Mouse (Mus musculus): ENCODE results near the gene Hoxb5. TPM values are rescaled to one million over a fixed set of nuclear protein-coding genes. Genes with fewer than 3 reads are reported as not detected.

The Hoxb5 gene
- polyA plus RNA-seq, 1 experiment: not detected

- no peak overlapping the region for H3ac ChIP-seq (ENCODE audit: control insufficient read depth, insufficient read length)
- no peaks in the 10 kb centered on the region for H3K36me3 ChIP-seq (ENCODE audit: control insufficient read depth, insufficient read depth)
- H3K27me3 ChIP-seq (ENCODE audit: control insufficient read depth, insufficient read depth, insufficient read length): peaks cover 85% of the 10 kb centered on the region
- TF ChIP-seq REST (IDR thresholded peaks at IDR 0.05; ENCODE audit: insufficient read depth, insufficient read length) (no peak), E2F4 (IDR thresholded peaks at IDR 0.05; ENCODE audit: insufficient read depth) (no peak), SRF (IDR thresholded peaks at IDR 0.05; ENCODE audit: control insufficient read depth, insufficient read length, low read depth) (no peak)
- no peak overlapping the region for H3K4me3 ChIP-seq
- peak overlapping the region; percentile 40 for H3K4me2 ChIP-seq (ENCODE audit: low read depth)
- H3K79me2 ChIP-seq (ENCODE audit: control insufficient read depth, insufficient read depth): no peaks in the 10 kb centered on the region
Observed at GRCm38 (mm10) chr11:96269869-96270268, 33.3 kb upstream of the Hoxb5 start.

- no peak within 1 kb of the TSS for H3K4me3 ChIP-seq
- H3K36me3 ChIP-seq (ENCODE audit: control insufficient read depth, insufficient read depth): no peaks in the 10 kb centered on the region
- H3K79me2 ChIP-seq (ENCODE audit: control insufficient read depth, insufficient read depth): no peaks in the 10 kb centered on the region
- H3ac ChIP-seq (ENCODE audit: control insufficient read depth, insufficient read length): no peak within 1 kb of the TSS
- peak within 1 kb of the TSS; percentile 55 for H3K4me2 ChIP-seq (ENCODE audit: low read depth)
- peaks cover 85% of the 10 kb centered on the region for H3K27me3 ChIP-seq (ENCODE audit: control insufficient read depth, insufficient read depth, insufficient read length)
- TF ChIP-seq MYOG (IDR thresholded peaks at IDR 0.05; ENCODE audit: control insufficient read depth in 1 of 3, insufficient read depth in 1 of 3, insufficient read length in 2 of 3, low read depth in 2 of 3) (no peak), CEBPB (IDR thresholded peaks at IDR 0.05; ENCODE audit: insufficient read depth, poor library complexity, severe bottlenecking) (0 out of 2 replicates have a peak, but pooled peaks have one; percentile 12)
Observed at GRCm38 (mm10) chr11:96270996-96271540, 32.1 kb upstream of the Hoxb5 start, which contains the start of gene Hoxb9. Gene Hoxb9, plus strand, starts transcription at chr11:96271457.

GRCm38 (mm10) chr11:96271541-96272011 lies 31.6 kb upstream of the Hoxb5 start:
- H3K79me2 ChIP-seq (ENCODE audit: control insufficient read depth, insufficient read depth): no peaks in the 10 kb centered on the region
- H3ac ChIP-seq (ENCODE audit: control insufficient read depth, insufficient read length): no peak overlapping the region
- peak overlapping the region; percentile 55 for H3K4me2 ChIP-seq (ENCODE audit: low read depth)
- no peak overlapping the region for H3K4me3 ChIP-seq
- no peaks in the 10 kb centered on the region for H3K36me3 ChIP-seq (ENCODE audit: control insufficient read depth, insufficient read depth)
- H3K27me3 ChIP-seq (ENCODE audit: control insufficient read depth, insufficient read depth, insufficient read length): peaks cover 85% of the 10 kb centered on the region
- TF ChIP-seq SRF (IDR thresholded peaks at IDR 0.05; ENCODE audit: control insufficient read depth, insufficient read length, low read depth) (no peak), TCF12 (IDR thresholded peaks at IDR 0.05; ENCODE audit: insufficient read depth, poor library complexity, severe bottlenecking) (no peak)

- H3K79me2 ChIP-seq (ENCODE audit: control insufficient read depth, insufficient read depth): no peaks in the 10 kb centered on the region
- H3K4me2 ChIP-seq (ENCODE audit: low read depth): peak overlapping the region; percentile 55
- H3K36me3 ChIP-seq (ENCODE audit: control insufficient read depth, insufficient read depth): no peaks in the 10 kb centered on the region
- no peak overlapping the region for H3ac ChIP-seq (ENCODE audit: control insufficient read depth, insufficient read length)
- H3K4me3 ChIP-seq: no peak overlapping the region
- peaks cover 85% of the 10 kb centered on the region for H3K27me3 ChIP-seq (ENCODE audit: control insufficient read depth, insufficient read depth, insufficient read length)
- TF ChIP-seq CEBPB (IDR thresholded peaks at IDR 0.05; ENCODE audit: insufficient read depth, poor library complexity, severe bottlenecking) (no peak), USF1 (IDR thresholded peaks at IDR 0.05; ENCODE audit: low read depth) (no peak), SRF (IDR thresholded peaks at IDR 0.05; ENCODE audit: control insufficient read depth, insufficient read length, low read depth) (no peak), MYOD1 (IDR thresholded peaks at IDR 0.05; ENCODE audit: control insufficient read depth in 1 of 3, insufficient read length in 2 of 3, low read depth in 2 of 3) (no peak), MYOG (IDR thresholded peaks at IDR 0.05; ENCODE audit: control insufficient read depth in 1 of 3, insufficient read depth in 1 of 3, insufficient read length in 2 of 3, low read depth in 2 of 3) (no peak), POLR2AphosphoS2 (IDR thresholded peaks at IDR 0.05; ENCODE audit: insufficient read length, low read depth) (no peak), MAX (IDR thresholded peaks at IDR 0.05; ENCODE audit: low read depth) (no peak), TCF12 (IDR thresholded peaks at IDR 0.05; ENCODE audit: insufficient read depth, poor library complexity, severe bottlenecking) (no peak), TCF3 (IDR thresholded peaks at IDR 0.05; ENCODE audit: insufficient read length, low read depth) (no peak), REST (IDR thresholded peaks at IDR 0.05; ENCODE audit: insufficient read depth, insufficient read length) (no peak), POLR2A (IDR thresholded peaks at IDR 0.05; ENCODE audit: insufficient read length, low read depth) (no peak), E2F4 (IDR thresholded peaks at IDR 0.05; ENCODE audit: insufficient read depth) (no peak)
Observed at GRCm38 (mm10) chr11:96272024-96272921, 30.9 kb upstream of the Hoxb5 start.

- no peaks in the 10 kb centered on the region for H3K79me2 ChIP-seq (ENCODE audit: control insufficient read depth, insufficient read depth)
- no peak overlapping the region for H3K4me3 ChIP-seq
- H3K4me2 ChIP-seq (ENCODE audit: low read depth): no peak overlapping the region
- H3ac ChIP-seq (ENCODE audit: control insufficient read depth, insufficient read length): no peak overlapping the region
- peaks cover 86% of the 10 kb centered on the region for H3K27me3 ChIP-seq (ENCODE audit: control insufficient read depth, insufficient read depth, insufficient read length)
- TF ChIP-seq MYOG (IDR thresholded peaks at IDR 0.05; ENCODE audit: control insufficient read depth in 1 of 3, insufficient read depth in 1 of 3, insufficient read length in 2 of 3, low read depth in 2 of 3): no peak
- no peak for TF ChIP-seq TCF12 (IDR thresholded peaks at IDR 0.05; ENCODE audit: insufficient read depth, poor library complexity, severe bottlenecking)
- TF ChIP-seq MYOD1 (IDR thresholded peaks at IDR 0.05; ENCODE audit: control insufficient read depth in 1 of 3, insufficient read length in 2 of 3, low read depth in 2 of 3): no peak
- no peak for TF ChIP-seq CEBPB (IDR thresholded peaks at IDR 0.05; ENCODE audit: insufficient read depth, poor library complexity, severe bottlenecking)
- TF ChIP-seq MAX (IDR thresholded peaks at IDR 0.05; ENCODE audit: low read depth): no peak
- TF ChIP-seq REST (IDR thresholded peaks at IDR 0.05; ENCODE audit: insufficient read depth, insufficient read length): no peak
- no peak for TF ChIP-seq USF1 (IDR thresholded peaks at IDR 0.05; ENCODE audit: low read depth)
- TF ChIP-seq POLR2AphosphoS2 (IDR thresholded peaks at IDR 0.05; ENCODE audit: insufficient read length, low read depth): no peak
- no peak for TF ChIP-seq E2F4 (IDR thresholded peaks at IDR 0.05; ENCODE audit: insufficient read depth)
- no peak for TF ChIP-seq POLR2A (IDR thresholded peaks at IDR 0.05; ENCODE audit: insufficient read length, low read depth)
- no peaks in the 10 kb centered on the region for H3K36me3 ChIP-seq (ENCODE audit: control insufficient read depth, insufficient read depth)
Observed at GRCm38 (mm10) chr11:96274428-96274827, 28.7 kb upstream of the Hoxb5 start.

Data from myocyte (in vitro differentiated cells).